Mouse (Mus musculus) neutrophil, adult 5-6 weeks (primary cell): ENCODE results near the gene Rcan1. TPM values are rescaled to one million over a fixed set of nuclear protein-coding genes. Genes with fewer than 3 reads are reported as not detected.
"Not testable (repeated sequence)": the region's sequence is repeated elsewhere in the genome, so short reads cannot be mapped to it uniquely, and the experiment has no call there.

Experiments
- ATAC-seq: fragments of 151-379, 151-347 bp; 2 replicates; pipeline ENCODE4 v1.8.0; 2017; ENCODE audit warnings: mild to moderate bottlenecking, moderate TSS enrichment; ENCODE audit not compliant: insufficient number of reproducible peaks, poor library complexity, low FRiP score, severe bottlenecking; ENCODE audit errors: extremely low read depth
- total RNA-seq: library from RNA; stranded (forward); fragments of 200-1000 nt; gene quantifications from 2 replicates; pipeline ENCODE4 v1.2.3, GENCODE M21; 2017

The Rcan1 gene
- total RNA-seq, 1 experiment from 2014 or later: 7.3 TPM

- ATAC-seq: not testable (repeated sequence)
Measured at GRCm38 (mm10) chr16:92415038-92415437, 55.6 kb downstream of the Rcan1 start.

GRCm38 (mm10) chr16:92412888-92413287 lies 57.8 kb downstream of the Rcan1 start:
- no peak for ATAC-seq

GRCm38 (mm10) chr16:92411981-92412706 lies 58.5 kb downstream of the Rcan1 start:
- no peak for ATAC-seq

- no peak for ATAC-seq
Measured at GRCm38 (mm10) chr16:92410344-92410743, 60.3 kb downstream of the Rcan1 start.

GRCm38 (mm10) chr16:92407883-92408282 lies 62.8 kb downstream of the Rcan1 start:
- no peak for ATAC-seq

GRCm38 (mm10) chr16:92404141-92404540 lies 66.5 kb downstream of the Rcan1 start:
- ATAC-seq: no peak

GRCm38 (mm10) chr16:92403069-92403468 lies 67.6 kb downstream of the Rcan1 start:
- ATAC-seq: no peak

GRCm38 (mm10) chr16:92402216-92402615 lies 68.5 kb downstream of the Rcan1 start:
- ATAC-seq: no peak

GRCm38 (mm10) chr16:92401206-92401605 lies 69.5 kb downstream of the Rcan1 start:
- ATAC-seq: no peak

- ATAC-seq: no peak
Measured at GRCm38 (mm10) chr16:92399490-92400458, 70.9 kb downstream of the Rcan1 start.

- no peak for ATAC-seq
Measured at GRCm38 (mm10) chr16:92398574-92399118, 72.0 kb downstream of the Rcan1 start.

GRCm38 (mm10) chr16:92397745-92398573 lies 72.7 kb downstream of the Rcan1 start:
- ATAC-seq: no peak

- ATAC-seq: no peak
Measured at GRCm38 (mm10) chr16:92393732-92394131, 76.9 kb downstream of the Rcan1 start.

- ATAC-seq: no peak
Measured at GRCm38 (mm10) chr16:92387692-92388091, 83.0 kb downstream of the Rcan1 start.

GRCm38 (mm10) chr16:92385062-92385461 lies 85.6 kb downstream of the Rcan1 start:
- no peak for ATAC-seq

- ATAC-seq: no peak
Measured at GRCm38 (mm10) chr16:92383412-92383811, 87.3 kb downstream of the Rcan1 start.

- ATAC-seq: no peak
Measured at GRCm38 (mm10) chr16:92382508-92382907, 88.2 kb downstream of the Rcan1 start.

- ATAC-seq: no peak
Measured at GRCm38 (mm10) chr16:92381092-92381491, 89.6 kb downstream of the Rcan1 start.

GRCm38 (mm10) chr16:92376976-92377375 lies 93.7 kb downstream of the Rcan1 start:
- no peak for ATAC-seq
